Mouse (Mus musculus): ENCODE results near the gene Ubald2.

Ubald2 gene

DNA sequence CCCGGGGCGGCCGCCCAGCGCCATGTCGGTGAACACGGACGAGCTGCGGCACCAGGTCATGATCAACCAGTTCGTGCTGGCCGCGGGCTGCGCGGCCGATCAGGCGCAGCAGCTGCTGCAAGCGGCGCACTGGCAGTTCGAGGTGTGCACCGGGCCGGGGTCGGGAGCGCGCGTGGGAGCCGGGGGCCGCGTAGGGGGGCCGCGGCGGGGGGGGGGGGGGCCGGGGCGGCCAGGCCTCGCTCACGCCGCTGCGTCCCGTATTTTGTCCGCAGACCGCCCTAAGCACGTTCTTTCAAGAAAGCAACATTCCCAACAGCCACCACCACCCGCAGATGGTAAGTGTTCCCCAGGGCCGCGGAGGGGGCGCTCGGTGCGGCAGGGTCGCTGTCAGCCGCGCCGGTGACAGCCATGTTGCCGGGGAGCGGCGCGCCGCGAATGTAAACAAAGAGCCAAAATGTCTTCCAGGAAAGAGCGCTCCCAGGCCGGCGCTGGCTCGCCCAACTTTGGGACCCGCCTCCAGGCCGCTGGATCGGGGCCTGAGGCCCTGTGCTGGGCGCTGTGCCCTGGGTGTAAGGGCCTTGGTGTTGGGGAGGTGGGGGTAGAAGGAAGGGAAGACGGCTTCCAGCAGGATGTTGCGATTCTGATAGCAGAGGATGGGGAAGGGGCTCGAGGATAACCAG is 533 bp downstream of the Ubald2 start:
- DNase-seq (ENCODE audit: low spot score in 2 of 2) = peak; percentile 72 to 87

DNA sequence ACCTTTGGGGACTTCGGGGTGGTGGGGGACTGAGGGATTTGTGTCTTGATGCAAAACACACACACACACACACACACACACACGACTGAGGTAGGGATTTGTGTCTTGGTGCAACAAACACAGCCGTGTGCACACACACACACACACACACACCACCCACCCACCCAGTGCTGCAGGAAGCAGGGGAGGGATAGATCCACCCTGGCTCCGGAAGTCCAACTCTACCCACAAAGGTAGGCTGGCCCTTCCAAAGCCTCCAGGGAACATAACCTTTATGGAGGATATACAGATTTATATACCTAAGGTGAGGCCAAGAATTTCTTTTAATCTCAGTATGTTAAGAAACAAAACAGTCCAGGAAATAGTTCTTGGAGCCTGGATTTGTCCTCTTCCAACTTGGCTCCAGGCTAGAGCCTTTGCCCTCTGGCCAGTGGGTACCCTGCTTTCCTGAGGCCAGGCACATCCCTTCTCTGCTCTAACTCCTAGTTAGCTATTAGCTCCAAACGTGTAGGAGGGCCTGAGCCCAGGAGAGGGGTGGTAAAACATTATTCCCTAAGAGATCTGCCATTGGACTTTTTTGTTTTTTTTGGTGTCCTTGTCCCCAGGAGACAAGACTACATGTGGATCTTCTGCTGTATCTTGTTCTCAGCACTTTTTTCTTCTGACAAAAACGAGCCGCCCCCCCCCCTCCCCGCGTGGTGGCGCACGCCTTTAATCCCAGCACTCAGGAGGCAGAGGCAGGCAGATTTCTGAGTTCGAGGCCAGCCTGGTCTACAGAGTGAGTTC is 1.3 kb downstream of the Ubald2 start:
- no peak for DNase-seq (ENCODE audit: low spot score in 2 of 2)

DNA sequence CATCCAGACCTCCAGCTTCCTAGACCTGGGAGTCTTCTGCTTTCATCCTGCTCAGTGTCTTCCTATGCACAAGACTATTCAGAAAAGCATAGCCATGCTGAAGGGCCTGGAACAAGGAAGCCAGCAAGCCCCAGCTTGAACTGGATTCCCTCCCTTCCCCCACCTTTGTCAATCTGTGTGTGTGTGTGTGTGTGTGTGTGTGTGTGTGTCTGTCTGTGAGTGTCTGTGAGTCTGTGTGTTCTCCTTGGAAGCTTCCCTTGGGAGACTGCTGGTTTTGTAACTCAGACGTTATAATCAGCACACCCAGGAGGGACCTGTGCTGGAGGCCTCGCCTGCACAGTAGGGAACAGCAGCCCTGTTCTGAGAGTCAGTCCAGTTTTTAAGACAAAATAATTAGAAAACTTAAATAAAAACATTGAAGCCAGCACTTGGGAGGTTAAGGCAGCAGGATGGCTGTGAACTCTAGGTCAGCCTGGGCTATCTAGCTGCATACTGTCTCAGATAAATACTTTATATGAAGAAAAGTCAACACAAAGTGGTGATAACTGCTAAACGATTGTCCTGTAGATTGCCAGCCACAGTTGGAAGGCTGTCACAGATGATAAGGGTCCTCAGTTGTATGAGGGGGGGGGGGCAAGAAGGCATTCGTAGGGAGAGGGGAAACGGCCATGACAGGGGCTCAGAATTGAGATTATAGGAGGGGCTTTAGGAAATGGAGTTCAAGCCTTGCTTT is 2.3 kb downstream of the Ubald2 start:
- DNase-seq (ENCODE audit: low spot score in 2 of 2) = no peak

DNA sequence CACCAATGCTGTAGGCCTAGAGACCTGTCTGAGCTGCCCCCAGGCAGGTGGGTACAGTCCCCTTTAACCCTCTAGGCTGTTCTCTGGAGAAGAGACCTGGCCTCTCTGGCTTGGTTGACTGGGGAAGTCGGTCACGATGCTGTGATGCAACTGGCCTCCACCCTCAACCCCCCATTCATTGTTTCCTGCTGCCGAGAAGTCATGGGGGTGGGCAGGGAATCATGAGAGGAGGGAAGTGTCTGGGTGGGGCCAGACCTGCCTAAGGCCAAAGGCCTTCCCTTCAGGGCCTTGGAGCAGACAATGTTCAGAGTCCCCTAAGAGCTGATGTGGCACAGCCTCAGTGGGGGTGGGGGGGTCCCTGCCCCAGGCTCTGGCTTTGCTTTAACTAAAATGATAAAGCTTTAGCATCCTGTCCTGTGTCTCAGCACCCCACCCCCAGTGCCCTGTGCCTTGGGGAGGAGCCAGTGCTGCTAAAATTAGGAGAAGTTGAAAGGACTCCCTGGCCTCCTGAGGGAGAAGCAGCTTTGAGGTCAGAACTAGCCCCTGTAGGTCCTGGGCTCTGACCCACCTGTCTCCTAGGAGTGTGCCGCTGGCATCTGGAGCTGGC is 2.9 kb downstream of the Ubald2 start:
- DNase-seq (ENCODE audit: low spot score in 2 of 2) = peak; percentile 50 to 70

DNA sequence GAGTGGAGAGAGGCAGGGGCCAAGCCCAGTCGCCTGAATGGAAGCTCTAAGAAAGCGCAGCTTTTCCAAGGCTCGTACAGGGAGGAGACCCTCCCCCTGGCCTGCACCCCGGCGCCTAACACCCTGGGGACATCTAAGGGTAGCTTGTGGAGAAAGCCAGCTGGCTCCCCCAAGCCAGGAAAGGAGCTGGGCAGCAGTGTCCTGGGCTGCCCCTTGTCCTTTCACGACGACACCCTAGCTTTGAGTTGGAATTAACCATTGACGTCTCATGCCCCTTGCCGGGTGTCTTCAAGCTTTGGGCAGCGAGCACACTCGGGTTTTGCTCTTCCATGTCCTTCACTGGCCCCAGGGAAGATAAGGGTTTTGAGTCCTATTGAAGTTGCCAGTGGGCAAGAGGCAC is 3.6 kb downstream of the Ubald2 start:
- no peak for DNase-seq (ENCODE audit: low spot score in 2 of 2)

DNA sequence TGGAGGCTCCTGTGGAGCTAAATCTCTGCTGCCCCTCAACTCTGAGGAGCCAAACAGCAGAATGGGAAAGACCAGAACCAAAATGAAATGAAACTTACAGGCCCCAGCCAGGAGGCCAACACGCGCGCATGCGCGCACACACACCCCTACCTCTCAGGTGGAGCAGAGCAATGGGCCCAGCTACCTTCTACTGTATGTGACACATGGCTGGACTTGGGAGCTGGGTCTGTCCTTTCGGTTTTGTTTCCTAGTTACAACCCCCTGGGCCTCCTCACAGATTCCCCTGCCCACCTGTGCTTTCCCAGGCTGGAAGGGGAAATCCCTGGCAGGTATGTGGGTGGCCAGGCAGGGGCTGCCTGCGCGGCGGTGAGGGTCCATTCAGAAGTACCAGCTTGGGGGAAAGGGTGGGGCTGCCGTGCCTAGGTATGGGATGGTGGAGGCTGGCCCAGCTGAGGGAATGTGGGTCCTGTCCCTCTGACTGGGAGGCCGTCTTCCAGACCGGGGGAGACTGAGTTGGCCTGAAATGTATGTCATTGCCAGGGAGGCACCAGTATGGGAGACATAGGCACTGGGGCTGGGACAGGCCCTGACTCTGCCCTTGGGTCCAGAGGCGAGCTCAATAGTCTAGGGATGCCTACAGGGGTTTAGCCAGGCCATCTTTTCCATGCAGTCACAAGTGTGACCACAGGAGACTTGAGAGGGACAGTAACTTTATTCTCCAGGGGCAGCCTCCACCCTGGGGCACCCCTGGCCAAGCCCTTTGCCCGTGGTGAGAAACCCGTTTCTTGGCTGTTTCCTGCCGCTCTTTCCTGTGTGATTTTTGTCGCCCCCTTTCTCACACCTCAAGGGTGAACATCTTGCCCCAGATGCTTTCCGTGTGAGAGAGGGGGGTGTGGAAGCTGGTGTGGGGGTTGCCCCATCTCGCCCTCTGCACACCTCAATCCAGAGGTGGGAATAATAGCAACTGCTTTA is 5.7 kb downstream of the Ubald2 start:
- no peak for DNase-seq (ENCODE audit: low spot score in 2 of 2)

DNA sequence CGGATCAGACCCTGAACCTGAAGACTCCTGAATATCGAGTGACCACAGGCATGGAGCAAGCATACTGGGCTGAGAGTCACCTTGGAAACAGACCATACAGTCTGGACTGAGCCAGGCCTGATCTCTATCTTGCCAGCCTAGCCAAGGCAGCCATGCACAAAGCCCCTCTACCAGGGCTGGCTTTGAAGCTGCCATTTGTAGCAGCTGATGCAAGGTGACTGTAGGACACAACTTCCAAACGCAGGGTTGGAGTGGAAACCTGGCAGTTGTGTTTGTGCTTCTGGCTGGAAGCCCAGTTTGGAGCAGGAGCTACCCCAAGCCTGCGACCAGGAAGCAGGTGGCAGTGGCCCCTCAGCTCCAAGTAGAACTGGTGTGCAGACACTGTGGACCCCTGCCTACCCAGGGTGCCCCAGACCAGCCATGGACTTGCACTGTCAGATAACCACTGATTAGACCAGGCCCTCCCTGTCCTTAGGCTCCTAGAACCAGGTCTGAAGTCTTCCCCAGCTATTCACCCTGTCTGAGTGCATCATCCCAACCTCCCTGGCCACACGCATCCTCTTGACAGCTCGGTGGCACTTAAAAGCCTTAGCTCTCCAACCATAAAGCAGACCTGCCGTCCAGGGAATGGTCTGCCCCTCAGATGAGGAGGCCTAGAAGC is 6.6 kb downstream of the Ubald2 start:
- DNase-seq (ENCODE audit: low spot score in 2 of 2) = no peak

DNA sequence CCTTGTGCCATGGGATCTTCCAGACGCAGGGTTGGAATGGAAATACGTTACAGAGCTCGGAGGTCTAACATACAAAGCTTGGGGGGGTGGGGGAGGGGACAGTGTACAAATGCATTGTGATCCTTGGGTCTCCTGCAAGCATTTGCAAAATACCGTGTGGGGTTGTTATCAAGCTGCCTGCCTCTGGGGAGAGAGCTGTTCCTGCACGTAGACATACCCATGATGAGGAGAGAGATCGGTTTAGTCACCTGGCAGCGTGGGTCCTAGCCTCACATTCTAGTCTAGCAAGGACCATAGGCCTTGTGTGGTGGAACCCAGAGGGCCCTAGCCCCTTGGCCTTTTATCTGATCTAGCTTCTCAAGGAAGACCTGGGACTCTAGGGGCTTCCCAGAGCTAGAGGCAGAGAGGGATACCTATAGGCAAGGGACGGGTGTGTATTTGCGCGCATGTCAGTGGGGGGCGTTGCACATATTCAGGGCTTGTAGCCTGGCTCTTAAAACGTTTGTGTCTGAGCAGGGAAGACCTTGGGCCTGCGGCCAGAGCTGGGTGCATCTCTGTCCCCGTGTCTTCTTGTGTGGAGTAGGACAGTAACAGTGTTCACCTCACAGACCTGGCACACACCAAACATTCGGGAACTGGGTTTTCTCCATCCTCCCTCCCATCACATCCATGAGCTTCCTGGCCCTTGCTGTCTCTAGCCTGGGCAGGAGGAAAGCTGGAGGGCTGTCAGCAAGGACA is 8.4 kb downstream of the Ubald2 start:
- no peak for DNase-seq (ENCODE audit: low spot score in 2 of 2)

DNA sequence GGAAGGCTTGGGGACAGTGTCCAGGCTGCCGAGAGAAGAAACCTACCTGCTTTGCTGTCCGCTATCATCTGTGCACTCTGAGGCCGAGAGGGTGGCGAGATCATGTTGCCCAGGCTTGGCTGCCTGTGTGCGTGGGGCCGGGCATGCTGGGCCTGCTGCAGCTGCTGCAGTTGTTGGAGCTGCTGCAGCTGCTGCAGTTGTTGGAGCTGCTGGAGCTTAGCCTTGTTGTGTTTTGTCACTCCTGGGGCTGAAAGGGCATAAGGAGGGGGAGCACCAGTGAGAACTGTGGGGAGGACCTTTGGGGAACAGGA is 8.9 kb downstream of the Ubald2 start:
- no peak for DNase-seq (ENCODE audit: low spot score in 2 of 2)

DNA sequence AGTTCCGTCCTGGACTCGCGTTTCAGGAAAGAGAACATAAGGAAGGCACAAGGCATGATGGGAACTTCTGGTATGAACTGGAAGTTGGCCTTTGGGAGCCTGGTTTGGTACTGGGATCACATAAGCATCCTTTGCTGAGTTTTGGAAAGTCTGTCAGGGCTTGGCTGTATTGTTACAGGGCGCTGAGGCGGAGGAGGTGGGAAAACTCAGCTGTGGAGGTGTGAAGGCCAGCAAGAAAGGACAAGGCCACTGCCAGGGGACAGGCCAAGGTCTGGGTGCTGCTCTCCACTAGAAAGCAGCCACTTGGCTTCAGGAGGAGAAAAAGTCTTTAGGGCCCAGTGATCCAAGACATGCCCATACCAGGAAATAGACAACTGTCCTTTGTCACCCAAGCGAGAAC is 9.4 kb downstream of the Ubald2 start:
- DNase-seq (ENCODE audit: low spot score in 2 of 2) = no peak

DNA sequence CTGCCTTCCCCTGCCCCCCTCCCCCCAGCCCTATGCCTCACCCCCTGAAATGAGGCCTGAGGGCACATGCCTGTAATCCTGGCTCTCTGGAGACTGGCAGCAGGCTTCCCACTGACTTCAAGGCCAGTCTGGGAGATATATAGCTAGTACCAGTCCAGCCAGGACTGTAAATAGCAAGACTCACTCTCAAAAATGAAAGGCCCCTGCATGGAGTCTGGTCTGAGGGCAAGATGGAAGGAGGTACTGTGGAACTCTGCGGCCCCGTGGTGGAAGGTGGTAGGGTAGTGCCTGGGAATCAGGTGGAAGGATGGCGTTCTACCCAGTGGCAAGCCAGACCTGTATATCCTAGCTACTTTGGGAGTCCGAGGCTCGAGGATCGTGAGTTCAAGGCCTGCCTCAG is 10.0 kb downstream of the Ubald2 start:
- DNase-seq (ENCODE audit: low spot score in 2 of 2) = no peak

DNA sequence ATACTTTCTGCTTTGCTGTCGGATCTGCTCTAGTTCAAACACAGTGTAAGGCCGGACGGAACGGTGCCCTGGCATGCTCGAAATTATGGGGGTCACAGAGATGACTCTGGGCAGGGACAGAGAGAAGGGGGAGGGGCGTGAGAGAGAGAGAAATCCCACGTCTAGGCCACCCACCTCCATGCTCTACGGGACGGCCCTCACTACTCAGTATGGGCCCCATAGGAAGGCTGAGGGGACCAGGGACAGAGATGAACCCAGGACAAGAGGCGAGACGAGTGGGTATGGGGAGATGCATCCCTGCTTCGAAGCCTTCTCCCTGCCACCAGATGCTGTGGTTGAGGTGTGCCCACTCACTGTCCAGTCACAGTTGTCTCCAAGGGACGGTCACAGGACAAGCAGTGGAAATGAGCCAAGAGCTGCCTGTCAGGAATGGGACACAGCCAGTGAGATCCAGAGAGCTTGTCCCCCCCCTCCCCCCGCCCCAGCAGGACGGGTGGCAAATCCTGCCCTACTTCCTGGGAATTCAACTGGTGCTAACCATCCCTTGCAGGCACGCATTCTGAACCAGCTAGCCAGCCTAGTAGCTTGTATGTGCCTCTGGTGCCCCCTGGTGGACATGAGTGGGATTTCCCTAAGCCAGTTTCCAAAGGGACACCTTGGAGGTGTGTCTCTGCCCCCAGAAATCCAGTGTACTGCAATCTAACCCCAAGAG is 11.9 kb downstream of the Ubald2 start:
- DNase-seq (ENCODE audit: low spot score in 2 of 2) = peak; percentile 93 to 99

DNA sequence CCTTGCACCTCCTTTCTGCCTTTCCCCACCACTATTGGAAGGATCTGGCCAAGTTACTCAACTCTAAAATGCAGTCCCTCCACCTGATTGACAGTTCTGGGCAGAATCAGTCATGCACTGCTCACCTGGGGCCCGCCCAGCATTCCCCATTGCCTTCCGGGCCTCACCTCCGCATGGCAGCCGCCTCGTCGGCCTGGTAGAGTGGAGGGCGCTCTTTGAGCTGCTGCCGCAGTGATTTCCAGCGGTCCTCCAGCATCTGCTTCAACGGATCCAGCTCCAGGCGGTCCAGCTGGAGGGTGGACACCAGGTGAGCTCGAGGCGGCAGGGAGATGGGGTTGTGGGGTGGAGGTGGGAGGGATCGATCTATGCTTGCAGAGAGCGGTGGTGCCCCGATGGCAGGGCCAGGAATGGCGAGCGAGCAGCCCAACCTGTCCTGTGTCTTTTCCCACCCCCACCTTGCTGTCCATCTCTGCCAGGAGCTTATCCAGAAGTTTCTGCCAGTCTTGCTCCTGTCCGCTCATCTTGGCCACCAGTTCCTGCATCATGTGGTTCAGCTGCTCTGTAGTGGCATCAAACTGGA is 12.5 kb downstream of the Ubald2 start:
- DNase-seq (ENCODE audit: low spot score in 2 of 2) = no peak

DNA sequence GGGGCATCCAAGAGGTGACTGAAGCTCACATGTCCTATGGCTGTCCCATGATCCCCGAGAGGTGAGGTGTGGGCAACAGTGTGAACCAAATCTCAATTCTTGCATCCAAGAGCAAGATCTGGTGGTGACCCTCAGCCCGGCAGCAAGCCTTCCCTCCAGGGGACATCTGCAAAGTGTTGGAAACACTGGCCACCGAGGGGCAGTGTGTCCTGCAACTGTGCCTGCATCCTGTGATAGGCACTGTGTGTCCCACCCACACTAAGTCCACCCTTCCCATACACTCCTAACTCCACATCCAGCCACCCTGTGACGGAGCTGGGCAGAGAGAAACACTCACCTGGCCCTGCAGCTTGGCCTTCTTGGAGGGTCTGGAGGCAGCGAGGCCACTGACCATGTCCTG is 13.9 kb downstream of the Ubald2 start:
- no peak for DNase-seq (ENCODE audit: low spot score in 2 of 2)

DNA sequence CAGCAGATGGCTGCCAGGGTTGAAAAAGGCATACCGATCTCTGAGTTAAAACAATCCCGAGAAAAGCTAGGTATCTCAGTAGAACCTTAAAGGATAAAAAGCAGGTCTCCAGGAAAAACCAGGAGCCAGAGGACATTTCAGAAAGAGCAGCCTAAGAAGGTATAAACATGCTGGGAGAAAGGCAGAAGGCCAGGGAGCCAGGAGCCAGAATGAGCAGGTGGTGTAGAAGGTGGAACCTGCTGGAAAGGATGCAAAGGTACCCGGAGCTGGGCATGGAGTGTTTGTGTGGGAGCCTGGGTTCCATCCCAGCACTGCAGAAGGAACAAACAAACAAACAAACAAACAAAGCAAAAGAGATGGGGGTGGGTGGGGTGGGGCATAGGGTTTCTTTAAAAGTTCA is 15.4 kb downstream of the Ubald2 start:
- no peak for DNase-seq (ENCODE audit: low spot score in 2 of 2)

DNA sequence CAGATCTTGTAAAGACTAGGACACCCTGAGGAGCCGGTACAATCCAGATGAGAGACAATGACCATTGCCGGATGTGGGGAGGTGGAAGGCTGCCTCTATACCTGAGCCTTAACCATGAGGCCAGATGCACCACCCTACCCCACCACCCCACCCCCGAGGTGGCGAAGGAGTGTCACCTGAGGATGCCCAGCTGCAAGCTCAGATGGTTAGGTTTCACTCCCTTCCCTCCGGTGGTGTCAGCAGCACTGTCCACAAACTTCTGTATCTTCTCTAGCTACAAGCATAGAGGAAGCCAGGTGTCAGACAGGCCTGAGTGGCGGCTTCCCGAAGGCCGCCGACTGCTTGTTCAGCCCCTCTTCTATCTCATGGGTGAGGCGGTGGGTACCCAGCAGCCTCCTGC is 20.0 kb downstream of the Ubald2 start:
- no peak for DNase-seq (ENCODE audit: low spot score in 2 of 2)

DNA sequence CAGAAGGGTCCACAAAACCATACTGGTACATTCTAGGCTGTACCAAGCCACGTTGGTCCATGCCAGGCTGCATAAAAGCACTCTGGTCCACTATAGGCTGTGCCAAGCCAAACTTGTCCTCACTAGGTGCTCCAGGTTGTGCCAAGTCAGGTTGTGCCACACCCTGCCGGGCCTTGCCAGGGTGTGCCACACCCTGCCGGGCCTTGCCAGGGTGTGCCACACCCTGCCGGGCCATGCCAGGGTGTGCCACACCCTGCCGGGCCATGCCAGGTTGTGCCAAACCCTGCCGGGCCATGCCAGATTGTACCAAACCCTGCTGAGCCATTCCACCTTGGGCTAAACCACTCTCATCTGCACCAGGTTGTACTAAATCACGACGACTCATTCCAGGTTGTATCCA is 22.3 kb downstream of the Ubald2 start:
- no peak for DNase-seq (ENCODE audit: low spot score in 2 of 2)

DNA sequence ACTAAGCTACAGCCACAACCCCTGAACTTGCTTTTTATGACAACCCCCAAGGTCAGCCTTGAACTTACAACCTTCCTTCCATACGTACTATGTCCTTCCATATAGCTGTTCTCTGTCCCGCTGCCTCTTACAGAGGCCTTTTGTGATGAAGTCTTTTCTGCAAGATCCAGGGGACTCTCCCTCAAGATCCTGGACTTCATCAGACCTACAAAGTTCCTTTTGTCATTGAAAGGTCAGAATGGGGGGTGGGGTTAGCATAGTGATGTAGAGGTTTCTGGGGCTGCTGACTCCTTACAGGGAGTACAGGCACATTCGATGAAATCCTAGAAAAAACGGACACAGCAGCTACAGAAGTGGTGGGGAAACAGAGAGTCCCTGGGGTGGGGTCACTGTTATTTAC is 25.9 kb downstream of the Ubald2 start:
- no peak for DNase-seq (ENCODE audit: low spot score in 2 of 2)

DNA sequence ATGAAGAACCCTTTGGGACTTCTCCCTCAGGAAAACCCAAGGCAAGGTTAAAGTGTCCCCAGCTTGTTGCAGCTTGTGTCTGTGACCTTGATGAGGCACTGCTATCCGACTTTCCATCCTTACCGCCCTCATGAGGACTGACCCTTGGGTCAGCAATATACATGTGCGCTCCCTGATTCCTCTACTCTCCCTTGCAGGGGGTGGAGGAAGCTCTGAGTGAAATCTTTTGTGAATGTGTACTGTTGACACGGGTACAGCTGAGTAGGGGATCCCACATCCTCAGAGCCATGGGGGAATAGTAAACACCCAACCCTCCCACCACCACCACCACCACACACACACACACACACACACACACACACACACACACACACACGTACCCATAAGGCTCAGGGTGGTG is 29.4 kb downstream of the Ubald2 start:
- DNase-seq (ENCODE audit: low spot score in 2 of 2) = no peak

Measured in spleen, postnatal 4 days (tissue).